Mouse (Mus musculus) midbrain, embryonic 16.5 days (tissue): ENCODE measurements around the gene Gstt2. TPM values are rescaled to one million over a fixed set of nuclear protein-coding genes. Genes with fewer than 3 reads are reported as not detected.
"Not testable (repeated sequence)": the region's sequence is repeated elsewhere in the genome, so short reads cannot be mapped to it uniquely, and the experiment has no call there.

Experiments used
- ATAC-seq: fragments of 200-750 bp; cut with Nextera tagmentation; 2 replicates; pipeline ENCODE4 v1.8.0; 2017; ENCODE audit warnings: moderate TSS enrichment
- H3K27ac ChIP-seq: fragments of 300-500 bp; sonication (generic); 2 replicates; pipeline ENCODE4 v1.5.1; 2014; ENCODE audit warnings: mild to moderate bottlenecking, low read length, mixed read lengths
- H3K27me3 ChIP-seq: fragments of 300-500 bp; sonication (generic); 2 replicates; pipeline ENCODE4 v1.6.1; 2014; ENCODE audit warnings: low read depth, low read length, mixed read lengths; ENCODE audit not compliant: control insufficient read depth, insufficient read depth
- H3K36me3 ChIP-seq: fragments of 300-500 bp; sonication (generic); 2 replicates; pipeline ENCODE4 v1.6.1; 2014; ENCODE audit warnings: mild to moderate bottlenecking, low read length, moderate library complexity, mixed read lengths; ENCODE audit not compliant: control insufficient read depth, insufficient read depth
- H3K4me1 ChIP-seq: fragments of 300-500 bp; sonication (generic); 2 replicates; pipeline ENCODE4 v1.6.1; 2014; ENCODE audit warnings: mild to moderate bottlenecking, low read length, mixed read lengths; ENCODE audit not compliant: control insufficient read depth, insufficient read depth
- H3K4me2 ChIP-seq: fragments of 300-500 bp; sonication (generic); 2 replicates; pipeline ENCODE4 v1.6.1; 2014; ENCODE audit warnings: mild to moderate bottlenecking, low read length, mixed read lengths
- H3K4me3 ChIP-seq: fragments of 300-500 bp; sonication (generic); 2 replicates; pipeline ENCODE4 v1.5.1; 2014; ENCODE audit warnings: low read depth, mild to moderate bottlenecking, low read length, moderate library complexity, mixed read lengths
- H3K9ac ChIP-seq: fragments of 300-500 bp; sonication (generic); 2 replicates; pipeline ENCODE4 v1.6.1; 2014; ENCODE audit warnings: low read depth, low read length, mixed read lengths
- H3K9me3 ChIP-seq: fragments of 300-500 bp; sonication (generic); replicated peaks from 2 replicates; pipeline ENCODE4 v1.6.1; 2014; ENCODE audit warnings: mild to moderate bottlenecking, low read length, mixed read lengths; ENCODE audit not compliant: control insufficient read depth, poor library complexity, severe bottlenecking
- WGBS: fragments of 180-500 bp; shearing (Covaris S2); extraction: QIAGEN DNeasy Blood & Tissue Kit; methylation state at CpG from one replicate; pipeline ENCODE4 v1.1.7; 2014; 5-methylcytosine and 5-hydroxymethylcytosine counted together
- polyA plus RNA-seq: library from polyadenylated mRNA; unstranded; fragments of >200 nt; fragmentation: Nextera tagmentation; extraction: Ambion mirVana; gene quantifications from 2 replicates; pipeline ENCODE4 v1.2.1, GENCODE M21; 2015

The Gstt2 gene
- polyA plus RNA-seq, 1 experiment from 2014 or later, result 7.0 TPM

DNA sequence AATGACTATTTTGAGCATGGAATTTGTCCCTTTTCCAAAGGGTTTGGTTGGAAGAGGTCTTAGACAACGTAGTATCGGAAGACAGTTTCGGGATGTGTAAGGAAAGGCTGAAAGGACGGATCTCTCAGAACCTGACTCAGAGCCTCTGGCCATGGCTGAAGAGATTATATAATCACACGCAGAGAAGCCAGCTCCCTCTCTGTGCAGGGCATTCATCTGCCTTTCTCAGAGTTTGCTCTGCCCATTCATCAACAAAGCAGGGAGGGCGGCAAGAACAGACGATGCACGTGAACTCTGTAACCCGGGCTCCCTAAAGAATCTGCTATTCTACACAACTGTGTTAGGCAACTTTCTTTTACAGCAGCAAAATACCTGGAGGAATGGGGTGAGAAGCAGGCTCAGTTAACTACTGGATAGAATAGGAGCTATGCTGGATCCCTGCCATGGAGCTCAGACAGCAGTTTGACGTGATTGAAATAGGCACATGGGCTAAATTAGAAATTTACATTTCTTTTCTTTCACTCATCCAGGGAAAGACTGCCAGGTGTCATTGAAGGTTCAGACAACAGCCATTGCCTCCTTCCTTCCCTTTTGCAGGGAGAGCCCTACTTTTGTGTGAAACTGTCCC is 36.4 kb upstream of the Gstt2 start:
- peaks cover 8% of the 10 kb centered on the region for H3K4me1 ChIP-seq
- H3K9ac ChIP-seq, result peak overlapping the region; percentile 55
- H3K4me3 ChIP-seq, result peak overlapping the region; percentile 37
- peak overlapping the region; percentile 60 for H3K4me2 ChIP-seq
- 0 out of 2 replicates have a peak, but pooled peaks have one; percentile 19 for ATAC-seq
- H3K9me3 ChIP-seq, result no peaks in the 10 kb centered on the region
- WGBS, result 5% methylated on average over 10 of the region's 10 CpGs
- no peaks in the 10 kb centered on the region for H3K36me3 ChIP-seq
- peak overlapping the region; percentile 83 for H3K27ac ChIP-seq
- no peaks in the 10 kb centered on the region for H3K27me3 ChIP-seq

DNA sequence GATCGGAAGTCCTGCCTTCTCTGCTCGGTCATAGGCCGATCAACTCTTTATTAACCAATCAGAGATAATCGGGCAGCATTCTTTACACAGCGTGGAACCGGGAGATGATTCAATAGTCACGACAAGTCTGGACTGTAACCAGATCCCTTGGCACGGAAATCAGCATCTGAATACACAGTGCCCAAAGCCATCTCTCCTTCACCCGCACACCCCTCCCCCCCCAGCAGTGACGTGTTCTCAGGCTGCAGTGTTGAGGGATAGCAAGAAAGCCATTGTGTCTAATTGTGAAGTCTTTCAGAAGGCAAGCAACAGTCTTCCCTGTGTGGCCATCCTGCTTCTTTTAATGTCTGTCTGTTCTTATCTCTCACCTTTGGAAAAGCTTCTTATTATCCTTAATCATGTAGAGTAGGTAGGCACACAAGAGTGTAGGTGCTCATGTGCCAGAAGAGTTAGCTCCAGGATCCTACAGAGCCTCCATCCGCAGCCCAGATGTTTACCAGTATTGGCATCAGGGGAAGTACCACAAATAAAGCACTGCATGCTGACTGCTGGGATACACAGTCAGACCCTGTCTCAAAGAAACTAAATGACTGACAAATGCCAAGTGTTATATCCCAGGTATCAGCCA is 35.8 kb upstream of the Gstt2 start:
- peak overlapping the region; percentile 37 for H3K4me3 ChIP-seq
- peak overlapping the region; percentile 83 for H3K27ac ChIP-seq
- WGBS, result under 1% methylated on average over 11 of the region's 11 CpGs
- no peaks in the 10 kb centered on the region for H3K36me3 ChIP-seq
- H3K9ac ChIP-seq, result peak overlapping the region; percentile 61
- H3K27me3 ChIP-seq, result no peaks in the 10 kb centered on the region
- H3K4me2 ChIP-seq, result peak overlapping the region; percentile 60
- peaks cover 8% of the 10 kb centered on the region for H3K4me1 ChIP-seq
- no peaks in the 10 kb centered on the region for H3K9me3 ChIP-seq
- peak; percentile 98 for ATAC-seq

DNA sequence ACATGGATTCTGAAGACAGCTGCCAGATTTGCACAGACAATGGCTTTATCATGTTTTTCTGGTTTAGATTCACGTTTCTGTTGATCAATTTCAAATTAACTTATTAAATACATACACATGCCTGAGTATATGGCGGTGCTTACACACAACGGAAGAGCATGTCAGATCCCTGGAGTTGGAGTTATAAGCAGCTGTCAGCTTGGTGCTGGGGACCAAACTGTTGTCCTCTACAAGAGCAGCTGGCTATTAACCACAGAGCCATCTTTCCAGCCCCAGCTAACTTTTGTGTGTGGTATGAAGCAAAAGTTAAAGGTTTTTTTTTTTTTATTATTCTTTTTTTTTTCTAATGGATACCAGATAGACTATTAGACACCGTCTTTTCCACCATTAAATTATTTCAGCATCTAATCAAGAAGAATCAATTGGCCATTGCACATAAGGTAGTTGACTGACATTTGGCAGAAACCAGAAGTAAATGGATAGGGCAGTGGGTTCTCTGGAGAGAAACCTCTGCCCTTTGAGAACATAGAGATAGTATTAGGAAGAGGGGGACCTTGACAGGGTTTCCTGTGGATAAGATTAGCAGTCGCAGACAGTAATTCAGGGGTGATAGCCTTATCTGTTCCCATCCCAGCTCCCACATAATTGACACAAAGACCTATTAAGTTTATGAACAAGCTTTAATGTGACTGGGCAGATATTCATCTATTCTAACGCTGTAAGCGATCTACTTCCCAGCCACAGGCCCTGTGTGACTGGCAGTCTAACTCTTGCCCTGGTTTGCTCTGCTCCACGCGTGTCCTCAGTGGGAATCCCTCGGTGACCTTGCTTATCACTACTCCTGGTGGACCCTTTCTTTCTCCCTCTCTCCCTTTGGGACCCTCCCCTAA is 35.0 kb upstream of the Gstt2 start:
- Histone ChIP-seq H3K9ac (peak overlapping the region; percentile 61), H3K4me1 (peaks cover 8% of the 10 kb centered on the region), H3K4me2 (peak overlapping the region; percentile 60), H3K4me3 (peak overlapping the region; percentile 37), H3K27ac (peak overlapping the region; percentile 83), H3K27me3 (no peaks in the 10 kb centered on the region), H3K36me3 (no peaks in the 10 kb centered on the region), H3K9me3 (no peaks in the 10 kb centered on the region)
- 34% methylated on average over 10 of the region's 10 CpGs for WGBS
- peak; percentile 8; the same call in 1 of the 2 replicates for ATAC-seq

DNA sequence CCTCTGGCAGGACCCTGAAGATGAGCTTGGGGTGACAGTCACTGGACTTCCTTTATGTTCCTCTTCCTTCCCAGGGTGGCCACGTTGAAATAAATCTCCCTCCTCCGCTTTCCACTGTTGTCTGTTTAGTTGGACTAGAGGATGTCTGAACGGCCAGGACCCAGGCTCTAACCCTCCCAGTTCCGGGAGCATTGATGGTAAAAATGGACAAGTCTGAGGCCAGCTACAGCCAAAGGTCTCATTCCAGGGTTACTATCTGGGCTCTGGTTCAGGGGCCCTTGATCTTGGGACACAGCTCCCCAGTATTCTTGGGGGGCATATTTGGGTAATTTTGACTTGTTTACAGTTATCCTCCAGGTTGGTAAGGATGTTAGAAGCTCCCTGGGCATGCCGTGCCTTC is 24.4 kb upstream of the Gstt2 start:
- Histone ChIP-seq H3K27ac (no peak overlapping the region), H3K4me2 (no peak overlapping the region), H3K9me3 (no peaks in the 10 kb centered on the region), H3K36me3 (peaks cover 2% of the 10 kb centered on the region; the same call in 1 of the 2 replicates), H3K4me3 (no peak overlapping the region), H3K9ac (no peak overlapping the region), H3K27me3 (no peaks in the 10 kb centered on the region), H3K4me1 (peaks cover 27% of the 10 kb centered on the region)
- 47% methylated on average over 5 of the region's 5 CpGs for WGBS
- no peak for ATAC-seq

DNA sequence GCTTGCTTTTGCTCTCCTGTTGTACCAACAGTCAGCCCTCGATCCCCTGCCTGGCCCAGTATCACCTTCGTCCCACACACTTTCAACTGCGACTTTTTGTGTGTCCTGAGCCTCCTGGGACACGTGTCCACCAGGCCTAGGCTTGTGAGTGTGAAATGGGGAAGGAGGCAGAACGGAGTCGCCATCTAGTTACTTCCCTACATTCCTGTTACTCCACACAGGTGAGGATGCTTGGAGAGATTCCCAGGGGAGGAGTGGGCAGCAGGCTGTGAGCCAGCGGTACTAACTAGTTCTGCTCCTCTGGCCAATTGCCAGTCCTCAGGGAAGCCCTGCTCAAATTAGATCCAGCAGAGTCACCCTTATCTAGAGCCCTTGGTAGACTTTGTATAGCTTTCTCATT is 23.5 kb upstream of the Gstt2 start:
- WGBS, result 23% methylated on average over 7 of the region's 7 CpGs
- H3K4me1 ChIP-seq, result peaks cover 27% of the 10 kb centered on the region
- no peak for ATAC-seq

DNA sequence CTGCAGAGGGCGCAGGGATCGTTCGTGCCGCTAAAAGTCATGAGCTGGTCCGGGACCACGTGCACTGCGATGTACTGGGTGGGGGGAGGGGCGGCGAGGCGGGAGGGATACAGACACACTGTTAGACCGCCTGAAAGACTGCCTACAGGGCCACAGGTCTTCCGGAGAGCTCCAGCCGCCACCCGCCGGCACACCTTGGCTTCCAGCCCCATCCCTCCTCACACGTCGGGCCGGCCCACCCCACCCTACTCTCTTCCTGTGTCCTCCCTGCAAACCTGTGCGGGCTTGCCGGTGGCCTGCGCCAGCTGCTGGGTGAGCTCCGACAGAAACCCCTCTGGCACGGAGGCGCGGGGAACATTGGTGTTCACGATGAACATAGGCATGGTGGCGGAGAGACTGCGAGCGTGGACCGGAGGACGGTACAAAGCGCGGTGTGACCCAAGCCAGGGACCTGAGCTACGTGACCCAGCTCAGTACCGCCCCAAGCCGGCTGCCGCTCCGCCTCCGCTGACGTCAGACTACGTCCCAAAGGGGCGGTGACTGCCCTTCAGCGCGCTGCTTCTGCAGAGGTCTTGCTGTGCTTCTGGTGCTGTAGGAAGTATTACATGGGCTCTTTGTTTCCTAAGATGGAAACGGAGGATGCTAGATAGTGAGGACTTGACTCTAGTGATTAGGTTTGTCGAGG is 22.7 kb upstream of the Gstt2 start, which contains the start of gene Mif:
Mif (minus strand) TSS at position 455 of the 685 bp plus-strand sequence.
- WGBS, result 0% methylated on average over 44 of the region's 46 CpGs
- peak; percentile 96 for ATAC-seq
- Histone ChIP-seq H3K4me1 (peaks cover 27% of the 10 kb centered on the region), H3K27ac (peak within 1 kb of the TSS; percentile 90), H3K4me3 (peak within 1 kb of the TSS; percentile 55), H3K4me2 (peak within 1 kb of the TSS; percentile 86), H3K9ac (peak within 1 kb of the TSS; percentile 73)
- H3K36me3 ChIP-seq, H3K27me3 ChIP-seq, H3K9me3 ChIP-seq: not testable (repeated sequence)

More for the DNA sequence above, 23.5 kb upstream of the Gstt2 start:
- H3K4me3 ChIP-seq, result peak overlapping the region; percentile 55; the same call in 1 of the 2 replicates
- H3K9ac ChIP-seq, result no peak overlapping the region
- peak overlapping the region; percentile 86 for H3K4me2 ChIP-seq
- no peaks in the 10 kb centered on the region for H3K27me3 ChIP-seq
- H3K9me3 ChIP-seq, result no peaks in the 10 kb centered on the region
- peaks cover 2% of the 10 kb centered on the region; the same call in 1 of the 2 replicates for H3K36me3 ChIP-seq
- peak overlapping the region; percentile 90 for H3K27ac ChIP-seq

DNA sequence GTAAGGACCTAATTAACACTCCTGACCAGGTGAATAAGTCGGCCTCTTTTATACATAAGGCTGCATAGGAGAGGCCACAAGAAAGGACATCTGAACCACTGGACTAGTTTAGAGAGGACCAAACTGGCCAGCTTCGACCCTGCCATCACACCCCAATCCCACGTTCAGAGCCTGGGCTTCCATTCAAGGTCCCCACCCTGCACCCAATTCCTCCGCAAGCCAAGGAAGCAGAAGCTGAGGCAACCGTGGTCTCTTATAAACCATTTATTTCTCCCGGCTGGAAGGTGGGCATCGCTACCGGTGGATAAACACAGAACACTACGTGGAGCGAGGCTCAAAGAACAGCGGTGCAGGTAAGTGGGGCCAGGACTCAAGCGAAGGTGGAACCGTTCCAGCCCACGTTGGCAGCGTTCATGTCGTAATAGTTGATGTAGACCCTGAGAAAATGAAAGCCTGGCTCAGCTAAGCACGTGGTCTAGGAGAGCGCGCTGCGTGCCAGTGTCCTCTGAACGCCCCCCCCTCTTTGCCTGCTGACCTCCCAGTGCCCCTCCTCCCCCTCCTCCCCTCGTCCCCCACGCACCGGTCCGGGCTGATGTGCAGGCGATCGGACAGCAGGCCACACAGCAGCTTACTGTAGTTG is 22.0 kb upstream of the Gstt2 start:
- peak overlapping the region; percentile 86 for H3K4me2 ChIP-seq
- peak overlapping the region; percentile 55 for H3K4me3 ChIP-seq
- ATAC-seq, result peak; percentile 82
- H3K36me3 ChIP-seq, result peaks cover 2% of the 10 kb centered on the region; the same call in 1 of the 2 replicates
- WGBS, result 2% methylated on average over 27 of the region's 27 CpGs
- H3K4me1 ChIP-seq, result peaks cover 27% of the 10 kb centered on the region
- H3K27me3 ChIP-seq, result no peaks in the 10 kb centered on the region
- peak overlapping the region; percentile 90 for H3K27ac ChIP-seq
- H3K9me3 ChIP-seq, result no peaks in the 10 kb centered on the region
- H3K9ac ChIP-seq, result peak overlapping the region; percentile 73

DNA sequence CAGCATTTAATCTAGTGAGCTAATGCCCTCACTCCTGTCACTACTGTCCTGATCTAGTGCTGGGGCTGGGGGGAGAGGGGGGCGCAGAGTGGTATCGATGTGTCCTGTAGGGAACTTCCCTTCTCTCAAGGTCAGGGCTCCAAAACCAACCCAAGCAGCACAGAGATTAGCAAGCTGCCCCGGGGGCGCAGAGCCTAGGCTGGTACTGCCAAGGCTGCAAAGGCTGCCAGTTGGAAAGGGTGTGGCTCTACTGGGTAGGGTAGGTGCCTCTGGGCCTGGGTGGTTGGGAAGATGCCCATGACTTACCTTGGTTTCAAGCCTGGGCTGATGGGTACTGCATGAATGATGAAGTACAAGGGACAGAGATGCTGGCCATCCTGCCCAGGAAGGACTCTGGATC is 20.4 kb upstream of the Gstt2 start:
- Histone ChIP-seq H3K4me3 (no peak overlapping the region), H3K4me2 (no peak overlapping the region), H3K27ac (no peak overlapping the region), H3K4me1 (peaks cover 27% of the 10 kb centered on the region), H3K9ac (no peak overlapping the region), H3K36me3 (peaks cover 2% of the 10 kb centered on the region; the same call in 1 of the 2 replicates), H3K9me3 (no peaks in the 10 kb centered on the region), H3K27me3 (no peaks in the 10 kb centered on the region)
- WGBS, result 95% methylated on average over 4 of the region's 4 CpGs
- ATAC-seq, result no peak
